Mouse (Mus musculus) ovary, postnatal 36 days (tissue): ENCODE results near the gene Nfib.

Source experiments
- DNase-seq: peaks from one replicate; pipeline ENCODE4 v3.0.0; 2022; ENCODE audit warnings: low spot score, mixed read lengths

Gene Nfib

DNA sequence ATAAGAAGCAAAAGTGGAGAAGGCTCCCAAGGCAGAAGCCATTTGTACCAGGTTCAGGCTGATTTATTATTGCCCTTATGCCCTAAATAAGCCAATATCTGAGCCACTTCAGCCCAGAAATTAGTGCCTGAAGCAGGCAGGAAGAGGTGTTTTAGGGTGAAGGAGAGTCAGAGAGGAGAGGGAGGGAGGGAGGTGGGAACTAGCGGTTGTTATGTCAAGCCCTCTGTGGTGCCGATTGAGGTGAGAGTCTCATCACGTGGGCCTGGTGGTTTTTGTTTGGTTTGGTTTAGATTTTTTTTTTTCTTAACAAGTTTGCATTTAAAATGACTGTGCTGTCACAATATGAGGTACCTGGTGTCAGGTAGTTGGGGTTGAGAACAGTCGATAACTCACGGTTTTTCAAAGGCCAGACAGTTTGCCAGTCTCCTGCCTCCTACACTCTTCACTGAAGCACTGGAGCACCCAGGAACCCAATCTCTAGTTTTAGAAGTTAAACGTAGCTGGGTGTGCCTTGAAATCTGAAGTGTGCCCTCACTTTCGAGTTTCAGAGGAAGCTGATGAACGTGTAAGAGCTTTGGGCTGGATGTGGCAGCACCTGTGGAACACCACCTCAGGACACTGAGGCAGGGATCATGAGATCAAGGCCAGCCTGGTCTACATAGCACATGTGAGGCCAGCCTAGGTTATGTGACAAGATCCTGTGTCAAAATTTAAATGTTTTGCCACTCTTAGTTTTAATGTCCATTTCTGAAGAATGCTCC is 81.1 kb downstream of the Nfib start:
- no peak for DNase-seq

DNA sequence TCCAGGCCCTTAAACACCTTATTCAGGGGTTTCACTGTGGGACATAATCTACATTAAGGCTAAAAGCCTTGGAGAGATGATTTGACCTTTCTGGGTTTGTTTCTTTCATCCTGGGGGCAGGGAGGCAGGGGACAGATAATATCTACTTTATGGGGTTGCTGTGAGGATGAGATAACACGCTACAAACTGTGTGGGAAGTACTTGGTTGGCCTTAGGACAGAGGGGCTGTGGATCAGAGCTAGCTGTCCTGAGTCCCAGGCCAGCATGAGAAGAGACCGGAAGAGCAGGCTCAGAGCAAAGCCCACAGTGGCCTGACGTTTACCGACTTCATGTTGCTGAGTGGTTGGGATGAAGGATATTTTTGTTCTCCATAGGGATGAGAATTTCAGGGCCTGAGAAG is 81.7 kb downstream of the Nfib start:
- DNase-seq = no peak

DNA sequence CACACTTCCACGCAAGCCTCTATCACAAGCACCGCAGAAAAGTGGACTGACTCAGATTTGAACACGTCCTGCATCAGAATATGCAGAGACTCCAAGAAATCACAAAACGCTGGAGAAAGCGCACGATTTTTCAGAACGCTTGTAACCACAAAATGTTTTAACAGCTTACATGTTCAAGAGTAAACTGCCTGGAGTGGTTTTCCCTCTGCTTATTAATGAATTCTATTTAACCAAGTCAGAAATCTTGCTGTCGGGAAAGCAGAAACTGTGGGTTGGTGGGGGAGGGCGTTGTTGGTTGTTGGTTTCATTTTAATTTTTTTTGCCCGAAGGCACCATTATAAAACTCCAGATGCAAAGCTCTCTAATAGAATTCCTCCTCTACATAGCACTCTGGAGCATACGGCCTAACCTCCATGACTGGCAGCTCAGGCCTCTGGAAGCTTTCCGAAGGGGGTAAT is 82.4 kb downstream of the Nfib start:
- no peak for DNase-seq

DNA sequence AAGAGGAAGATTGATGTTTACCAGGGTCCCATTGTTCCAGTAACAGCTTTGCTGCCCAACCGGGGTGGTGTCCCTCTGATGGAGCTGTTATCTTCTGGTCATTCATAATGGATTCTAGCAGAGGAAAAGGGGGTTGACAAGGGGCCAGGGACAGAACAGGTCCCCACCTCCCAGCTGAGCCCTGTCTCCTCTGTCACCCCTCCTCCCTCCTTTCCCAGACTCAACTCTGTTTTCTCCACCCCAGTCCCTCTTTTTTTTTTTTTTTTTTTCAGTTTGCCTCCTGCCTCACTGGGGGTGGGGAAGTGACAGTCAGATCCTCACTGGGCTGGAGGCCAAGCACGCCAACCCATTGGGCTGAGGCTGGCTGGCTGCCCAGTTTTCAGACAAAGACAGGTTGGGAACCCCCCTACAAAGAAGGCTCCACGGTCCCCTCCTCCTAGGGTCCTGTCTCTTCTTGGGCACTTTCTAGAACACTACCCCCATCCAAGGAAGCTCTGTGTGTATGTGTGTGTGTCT is 83.2 kb downstream of the Nfib start:
- DNase-seq = peak; percentile 38

DNA sequence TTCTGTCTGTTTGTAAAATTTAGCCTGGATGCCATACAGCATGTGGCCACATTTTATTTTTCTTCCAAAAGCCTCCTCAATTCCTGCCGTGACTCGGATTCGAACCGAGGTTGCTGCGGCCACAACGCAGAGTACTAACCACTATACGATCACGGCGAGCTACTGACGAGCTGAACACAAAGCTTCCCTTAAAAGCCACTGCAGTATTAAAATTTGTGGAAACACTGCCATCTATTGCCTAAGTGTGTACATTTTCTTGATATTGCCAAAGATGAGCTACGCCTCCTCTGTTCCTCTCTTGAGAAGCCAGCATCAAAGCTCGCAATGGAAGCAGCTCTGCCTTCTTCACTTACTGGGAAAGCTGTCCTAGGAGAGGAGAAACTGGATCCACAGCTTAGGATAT is 86.0 kb downstream of the Nfib start:
- no peak for DNase-seq

DNA sequence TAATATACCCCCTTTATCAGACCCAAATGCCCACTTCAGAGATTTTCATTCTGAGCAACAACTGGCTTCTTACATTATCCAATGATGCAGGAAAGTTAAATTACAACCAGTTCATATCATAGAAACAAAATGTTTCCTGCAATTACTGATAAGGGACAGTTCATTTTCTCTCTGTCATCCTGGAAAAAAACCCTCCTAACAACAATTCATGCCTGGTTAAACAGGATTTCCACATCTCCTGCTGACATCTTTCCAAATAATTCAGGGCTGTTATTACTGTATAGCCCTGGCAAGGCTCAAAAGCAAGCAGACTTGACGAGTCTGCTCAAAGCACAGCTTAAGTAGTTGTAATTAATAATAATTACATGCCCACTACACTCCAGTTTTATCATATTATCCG is 86.5 kb downstream of the Nfib start:
- no peak for DNase-seq

DNA sequence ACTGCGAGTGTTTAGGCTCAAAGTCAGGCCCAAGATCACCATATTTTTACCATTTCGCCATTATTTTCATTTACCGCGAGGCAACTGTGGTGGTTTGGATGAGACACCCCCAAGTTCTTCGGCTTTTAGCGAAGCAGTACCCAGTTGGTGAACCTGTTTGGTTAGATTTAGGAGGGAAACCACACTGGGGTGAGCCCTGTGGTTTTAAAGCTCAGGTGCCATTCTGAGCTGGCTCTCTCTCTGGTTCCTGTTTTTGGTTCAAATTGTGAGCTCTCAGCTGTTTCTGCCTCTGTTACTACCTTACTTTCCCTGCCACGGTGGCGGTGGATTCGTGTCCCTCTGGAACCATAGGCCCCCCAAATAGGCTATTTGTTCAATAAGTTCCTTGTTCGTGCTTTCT is 88.3 kb downstream of the Nfib start:
- no peak for DNase-seq

DNA sequence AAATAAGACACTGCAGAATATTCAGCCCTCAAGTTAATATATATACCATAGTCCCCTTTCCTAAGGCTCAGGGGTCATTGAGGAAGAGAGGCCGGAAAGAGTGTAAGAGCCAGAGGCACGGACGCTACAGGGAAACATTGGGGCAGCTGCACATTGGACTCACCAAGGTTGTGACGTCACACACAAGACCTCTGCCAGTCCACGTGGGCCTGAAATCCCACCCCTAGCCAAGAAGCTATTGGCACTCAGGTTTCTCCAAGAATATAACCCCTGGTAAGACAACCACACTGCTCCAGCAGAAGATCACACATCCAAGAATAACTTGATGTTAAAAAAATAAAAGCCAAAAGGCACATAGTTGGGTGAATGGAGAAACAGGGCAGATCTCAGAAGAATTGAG is 89.8 kb downstream of the Nfib start:
- DNase-seq = no peak

DNA sequence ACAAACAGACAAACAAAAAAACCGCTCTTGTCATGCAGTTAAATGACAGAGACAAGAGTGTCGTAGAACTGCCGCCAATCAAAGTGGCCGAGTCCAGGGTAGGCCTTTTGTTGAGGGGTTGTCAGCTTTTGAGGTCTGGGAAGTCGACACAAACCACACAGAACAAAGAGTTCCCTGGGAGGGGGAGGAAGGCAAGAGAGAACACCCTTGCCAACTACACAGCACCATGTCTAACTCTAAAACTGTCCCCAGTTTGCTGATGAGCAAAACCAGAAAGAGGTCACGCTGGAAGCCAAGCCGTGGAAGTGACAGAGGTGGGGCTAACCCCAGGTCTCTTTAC is 91.1 kb downstream of the Nfib start:
- no peak for DNase-seq

DNA sequence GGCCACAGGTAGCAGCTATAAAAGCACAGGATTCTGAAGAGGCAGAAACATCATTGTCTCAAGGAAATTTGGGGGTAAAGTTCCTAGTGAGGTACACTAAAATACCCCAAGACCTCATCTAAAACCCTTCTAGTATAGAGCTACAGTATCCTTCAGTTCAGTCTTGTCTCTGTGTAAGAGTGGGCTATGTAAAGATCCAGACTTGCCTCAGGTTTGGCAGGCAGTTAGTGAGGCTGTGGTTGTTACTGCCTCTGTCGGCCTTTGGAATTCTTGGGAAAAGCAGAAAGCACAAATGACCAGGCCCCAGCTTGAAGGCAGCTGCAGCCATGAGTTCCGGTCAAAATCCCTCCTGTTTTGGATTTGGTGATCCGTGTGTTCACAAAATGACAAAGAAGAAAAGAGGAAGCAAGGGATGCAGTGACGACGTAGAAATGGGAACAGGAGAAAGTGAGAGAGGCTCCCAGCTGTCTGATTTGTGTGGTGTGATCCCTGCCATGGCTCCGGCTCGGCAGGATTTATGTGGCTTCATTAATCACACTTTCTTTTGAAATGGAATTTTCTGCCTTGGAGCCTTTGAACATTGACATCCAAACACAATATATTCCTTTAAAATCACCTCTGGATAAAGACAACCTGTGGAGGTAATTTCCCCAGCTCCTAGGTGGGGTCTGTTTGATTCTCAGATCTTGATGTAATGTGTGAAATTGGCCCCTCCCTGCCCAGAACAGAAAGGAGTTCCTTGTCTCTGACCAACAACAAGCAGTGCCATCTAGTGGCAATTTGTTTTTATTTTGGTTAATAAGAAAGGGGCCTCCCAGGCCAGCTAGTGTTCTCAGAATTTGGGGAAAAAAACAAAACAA is 91.7 kb downstream of the Nfib start:
- DNase-seq = no peak

DNA sequence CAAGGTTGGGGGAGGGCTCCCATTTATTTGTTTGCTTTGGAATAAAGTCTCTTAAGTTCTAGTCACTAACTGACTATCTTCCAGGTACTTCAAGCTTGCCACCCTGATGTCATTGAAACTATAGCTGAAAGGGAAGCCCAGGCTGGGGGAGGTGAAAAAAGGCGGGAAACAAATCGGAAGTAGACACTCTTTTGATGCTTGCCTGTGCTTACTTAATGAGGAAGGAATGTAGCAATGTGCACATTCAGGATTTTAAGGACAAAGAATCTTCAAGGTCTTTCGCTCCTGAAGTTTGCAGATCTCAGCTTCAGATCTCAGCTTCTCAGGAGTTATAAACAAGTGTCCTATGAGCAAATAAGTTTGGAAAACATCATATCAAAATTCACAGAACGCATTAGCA is 95.9 kb downstream of the Nfib start:
- no peak for DNase-seq

DNA sequence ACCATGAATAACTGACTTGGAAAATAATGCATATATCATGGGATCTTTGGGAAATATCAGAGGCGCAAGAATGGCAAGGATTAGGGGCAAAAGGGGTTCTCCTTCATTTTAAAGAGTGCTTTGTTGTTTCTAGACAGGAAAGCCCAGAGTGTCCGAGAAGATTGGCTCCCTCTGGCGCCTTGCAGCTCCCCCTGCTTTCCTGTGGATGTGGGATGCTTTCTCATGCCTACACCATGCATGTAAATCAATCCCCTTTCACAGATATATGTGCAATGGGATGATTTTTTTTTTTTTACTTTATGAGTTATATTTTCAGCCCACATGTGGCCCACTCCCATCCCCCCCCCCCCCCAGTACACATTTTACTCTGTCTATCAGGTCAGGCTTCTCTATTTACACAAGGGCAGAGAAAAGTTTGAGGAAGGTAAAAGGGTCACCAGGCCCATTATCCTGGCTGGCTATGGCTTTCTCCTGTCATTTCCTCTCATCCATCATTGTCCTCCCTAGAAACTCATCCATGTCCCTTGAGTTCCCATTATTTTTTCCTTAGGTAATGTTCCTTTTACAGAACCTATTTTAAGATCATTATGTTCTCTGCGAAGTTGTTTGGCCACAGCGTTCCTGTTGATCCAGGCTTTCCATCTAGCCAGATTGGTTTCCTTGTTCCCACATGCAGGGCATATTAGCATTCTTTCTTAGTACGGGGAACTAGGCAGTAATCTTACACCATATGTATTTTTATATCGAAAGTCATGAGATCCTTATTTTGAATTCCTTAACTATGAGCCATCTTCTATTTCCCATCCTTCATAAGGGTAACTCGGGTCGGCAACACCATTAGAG is 96.6 kb downstream of the Nfib start:
- DNase-seq = no peak

DNA sequence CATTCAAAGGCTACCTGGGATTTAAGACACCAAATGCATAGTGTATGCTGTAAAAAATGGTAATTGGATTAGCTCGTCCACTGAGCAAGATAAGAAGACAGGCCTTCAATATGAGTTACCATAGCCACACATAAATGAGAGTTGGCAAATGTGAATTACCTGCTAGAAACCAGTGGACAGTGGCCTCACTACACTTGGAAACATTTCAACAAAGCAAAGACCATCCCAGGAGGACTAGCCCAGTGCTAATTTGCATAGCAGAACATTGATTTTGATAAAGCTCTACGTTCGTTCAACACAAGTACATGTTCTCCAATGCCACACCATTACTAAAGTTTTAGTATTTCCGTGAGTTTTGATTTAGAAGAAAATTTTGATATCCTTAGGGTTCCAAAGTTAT is 98.3 kb downstream of the Nfib start:
- no peak for DNase-seq

DNA sequence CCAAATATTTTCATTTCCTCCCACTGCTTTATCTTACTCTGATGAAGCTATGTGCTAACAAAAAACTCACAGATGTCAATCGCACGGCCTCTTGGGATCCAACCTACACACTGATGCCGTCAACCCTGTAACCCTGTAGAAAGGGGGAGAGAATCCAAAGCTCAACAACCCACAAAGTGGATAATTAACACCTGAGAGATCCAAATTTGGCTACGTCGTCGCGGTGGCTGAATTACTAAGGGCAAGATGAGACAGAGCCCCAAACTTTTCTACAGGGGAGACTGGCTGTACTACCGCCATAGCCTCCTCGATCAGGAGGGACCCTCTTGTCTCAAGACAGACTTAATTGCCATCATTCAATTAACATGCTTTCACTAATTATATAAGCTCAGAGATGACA is 99.2 kb downstream of the Nfib start:
- DNase-seq = no peak

DNA sequence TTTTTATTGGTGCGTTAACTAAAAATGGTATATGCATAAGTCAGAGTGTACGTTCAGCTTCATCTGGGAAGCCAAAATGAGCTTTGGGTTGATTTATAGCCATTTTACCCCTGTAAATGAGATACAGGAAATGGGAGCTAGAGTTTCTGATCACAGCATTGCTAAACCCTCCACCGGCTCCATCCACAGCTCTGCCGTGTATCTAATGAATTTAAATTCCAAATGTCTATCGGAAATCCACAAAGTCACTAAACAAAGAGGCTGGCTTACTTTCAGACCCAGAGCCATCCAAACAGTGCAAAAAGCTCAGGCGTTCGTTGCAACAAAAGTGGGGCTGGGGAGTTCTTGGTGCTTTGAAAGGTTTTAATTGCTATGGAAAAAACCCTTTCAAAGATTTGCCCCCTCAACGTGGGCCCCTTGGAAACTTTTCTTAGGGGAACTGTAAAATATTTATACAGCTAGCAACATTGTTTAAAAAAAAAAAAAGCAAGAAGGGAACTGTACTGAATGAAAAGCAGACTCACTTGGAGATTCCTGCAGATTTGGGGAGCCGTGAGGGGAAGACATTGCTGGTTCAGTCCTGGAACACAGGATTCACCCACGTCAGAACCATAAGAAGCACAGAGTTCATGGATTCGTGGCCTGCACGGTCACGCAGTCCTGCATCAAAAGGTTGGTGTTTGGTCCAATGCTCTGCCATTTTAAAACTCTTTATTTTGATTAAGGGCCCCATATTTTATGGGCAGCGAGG is 100.3 kb downstream of the Nfib start:
- DNase-seq = no peak

DNA sequence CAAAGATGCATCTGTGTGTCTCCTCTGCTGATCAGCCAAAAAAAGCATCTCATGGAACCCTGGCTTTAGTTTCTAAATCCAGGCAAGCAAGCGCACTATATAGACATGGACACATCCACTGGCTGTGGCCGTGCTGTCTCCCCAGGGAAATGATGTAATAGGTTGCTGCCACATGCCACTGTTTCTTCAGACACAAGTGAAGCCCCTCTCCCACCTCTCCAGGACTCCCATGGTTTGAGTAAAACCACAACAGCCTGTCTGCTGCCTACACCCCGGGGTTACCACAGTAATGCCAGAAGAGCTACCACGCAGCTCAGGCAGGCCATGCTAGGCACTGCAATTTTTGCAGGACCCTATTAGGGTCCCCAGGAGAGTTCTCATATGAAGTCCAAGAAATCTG is 101.0 kb downstream of the Nfib start:
- DNase-seq = no peak

DNA sequence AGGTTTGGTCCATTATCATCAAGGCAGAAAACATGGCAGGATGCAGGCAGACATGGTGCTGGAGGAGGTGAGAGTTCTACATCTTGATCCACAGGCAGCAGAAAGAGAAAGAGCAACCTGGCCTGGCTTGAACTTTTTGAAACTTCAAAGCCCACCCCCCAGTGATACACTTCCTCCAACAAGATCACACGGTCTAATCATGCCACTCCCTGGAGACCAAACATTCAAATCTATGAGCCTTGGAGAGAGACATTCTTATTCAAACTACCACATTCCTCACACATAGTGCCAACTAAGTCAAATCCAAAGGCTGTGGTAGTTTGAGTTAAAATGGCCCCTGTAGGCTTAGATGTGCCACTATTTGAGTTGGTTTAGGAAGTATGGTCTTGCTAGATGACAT is 104.9 kb downstream of the Nfib start:
- no peak for DNase-seq

DNA sequence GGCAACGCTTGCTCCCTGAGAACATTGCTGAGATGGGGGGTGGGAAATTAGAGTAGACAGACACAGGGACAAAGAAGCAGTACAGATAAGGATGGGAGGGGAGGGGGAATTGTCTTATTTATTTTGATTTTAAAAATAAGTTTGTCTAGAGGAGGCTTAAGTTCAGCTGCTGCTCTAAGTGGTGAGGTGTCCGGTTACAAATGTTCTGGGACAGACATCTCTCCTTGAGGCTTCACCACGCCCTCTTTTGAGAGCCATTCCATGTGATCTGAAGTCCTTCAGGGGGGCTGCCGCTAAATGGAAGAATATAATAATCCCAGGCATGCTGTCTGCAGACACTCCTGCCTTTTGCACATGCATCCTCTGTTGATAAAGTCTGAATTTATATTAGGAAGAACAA is 107.1 kb downstream of the Nfib start:
- no peak for DNase-seq

DNA sequence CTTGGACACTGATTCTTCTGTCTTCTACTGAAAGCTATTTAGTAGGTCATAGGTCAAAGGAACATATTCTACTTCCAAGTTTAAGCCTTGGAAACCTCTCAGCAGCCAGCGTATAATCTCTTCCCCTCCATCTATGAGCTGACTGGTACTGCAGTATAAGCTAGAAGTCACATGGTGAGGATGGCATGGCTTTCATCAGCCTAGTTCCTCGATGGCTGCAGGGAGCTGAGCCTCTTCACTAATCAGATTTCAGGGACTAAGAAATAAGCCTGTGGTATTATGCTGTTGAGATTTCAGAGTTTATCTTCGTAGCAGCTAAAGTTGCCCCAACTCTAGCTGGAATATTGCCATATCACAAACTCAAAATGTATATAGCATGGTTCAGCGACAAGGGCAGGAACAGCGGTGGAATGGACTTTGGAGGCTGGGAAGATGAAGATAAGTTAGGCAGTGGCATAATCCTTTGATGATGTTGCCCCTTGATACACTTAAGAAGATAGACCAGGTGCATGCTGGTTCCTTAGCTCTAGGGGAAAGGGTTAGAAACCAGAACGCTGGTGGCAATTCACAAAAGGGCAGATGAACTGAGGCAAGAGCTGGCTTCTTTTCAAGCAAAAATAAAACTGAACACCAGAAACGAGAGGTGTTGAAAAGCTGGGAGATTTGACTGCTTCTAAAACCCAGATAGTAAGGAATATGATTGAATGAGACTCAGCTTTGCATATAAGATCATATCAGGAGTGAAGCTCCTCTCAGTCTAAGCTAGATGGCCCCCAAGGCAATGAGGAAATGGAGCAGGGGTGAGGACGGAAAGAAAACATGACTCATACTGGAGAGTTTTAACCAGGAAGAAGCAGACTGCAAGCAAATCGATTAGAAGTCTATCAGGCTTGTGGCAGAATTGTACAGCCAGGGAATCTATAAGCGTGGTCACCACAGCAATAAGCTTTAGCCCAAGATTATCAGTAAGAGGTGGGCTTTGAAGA is 111.6 kb downstream of the Nfib start:
- no peak for DNase-seq
